Mouse (Mus musculus): Measurements from ENCODE around the gene 4930518I15Rik. TPM values are rescaled to one million over a fixed set of nuclear protein-coding genes. Genes with fewer than 3 reads are reported as not detected.
"Not testable (repeated sequence)": the region's sequence is repeated elsewhere in the genome, so short reads cannot be mapped to it uniquely, and the experiment has no call there.

Gene 4930518I15Rik
- 1 to 10 TPM; 3.9 to 4.9 TPM for total RNA-seq (2021)

GRCm38 (mm10) chr2:156857835-156858234 is at the start of gene 4930518I15Rik:
TSS of gene 4930518I15Rik (minus strand) at chr2:156857946.
- intact Hi-C loops (cut with DNase I): loop anchor here (10.0 kb wide), 1 partner anchor 53 kb away; no protein-coding TSS in a partner anchor
- no peak for DNase-seq

DNA sequence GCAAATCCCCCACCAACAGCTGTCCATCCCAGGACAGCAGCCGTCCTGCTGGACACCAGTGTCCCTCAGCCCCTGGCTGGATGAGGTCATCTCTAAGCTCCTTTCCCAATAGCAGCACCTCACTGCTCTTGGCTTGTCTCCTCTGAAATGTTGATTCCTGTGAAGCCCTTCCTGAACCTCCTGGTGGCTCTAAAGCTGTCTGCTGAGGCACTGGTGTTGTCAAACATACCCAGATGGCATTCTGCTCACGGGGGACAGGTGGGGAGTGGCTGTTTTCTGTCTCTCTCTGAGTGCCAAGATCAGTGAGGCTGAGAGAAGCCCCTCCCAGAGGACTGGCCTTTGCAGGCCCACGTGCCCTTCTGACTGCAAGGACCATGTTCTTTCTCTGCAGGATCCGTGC is 48.2 kb upstream of the 4930518I15Rik start:
- intact Hi-C loops (cut with DNase I): loop anchor here (2.0 to 10.0 kb wide), 3 partner anchors 41 to 189 kb away; no protein-coding TSS in a partner anchor
- DNase-seq: peak; percentile 35

DNA sequence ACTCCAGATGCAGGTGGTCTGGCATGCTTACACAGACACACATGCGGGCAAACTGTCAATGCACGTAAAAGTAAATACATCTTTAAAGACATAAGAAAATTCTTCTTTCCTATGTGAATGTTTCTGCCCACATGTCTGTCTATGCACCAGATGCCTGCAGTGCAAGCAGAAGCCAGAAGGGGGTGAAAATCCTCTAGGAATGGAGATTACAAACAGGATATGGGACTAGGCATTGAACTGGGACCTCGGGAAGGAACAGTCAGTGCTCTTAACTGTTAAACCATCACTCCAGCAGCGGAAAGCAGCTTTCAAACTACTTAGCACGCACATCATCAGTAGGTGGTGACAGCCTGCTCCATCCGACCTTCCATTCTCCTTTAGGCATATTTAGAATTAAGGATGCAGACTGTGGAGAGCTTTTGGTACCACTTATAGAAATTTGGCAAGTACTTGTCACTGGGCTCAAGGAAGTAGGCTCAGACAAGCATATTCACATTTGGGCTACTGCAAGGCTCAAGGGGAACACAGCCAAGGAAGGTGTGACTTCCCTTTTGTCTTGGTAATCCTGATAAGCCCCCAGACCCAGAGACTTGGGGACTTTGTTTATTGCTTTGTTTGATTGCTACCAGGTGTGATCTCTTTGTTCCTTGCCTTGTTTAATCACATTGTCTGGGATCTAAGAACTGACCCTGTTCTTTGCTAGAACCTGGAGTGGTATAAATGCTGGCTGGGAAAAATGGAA is 47.4 kb upstream of the 4930518I15Rik start:
- DNase-seq: peak; percentile 70
- intact Hi-C loops (cut with DNase I): loop anchor here (2.0 to 10.0 kb wide), 3 partner anchors 42 to 190 kb away; no protein-coding TSS in a partner anchor

DNA sequence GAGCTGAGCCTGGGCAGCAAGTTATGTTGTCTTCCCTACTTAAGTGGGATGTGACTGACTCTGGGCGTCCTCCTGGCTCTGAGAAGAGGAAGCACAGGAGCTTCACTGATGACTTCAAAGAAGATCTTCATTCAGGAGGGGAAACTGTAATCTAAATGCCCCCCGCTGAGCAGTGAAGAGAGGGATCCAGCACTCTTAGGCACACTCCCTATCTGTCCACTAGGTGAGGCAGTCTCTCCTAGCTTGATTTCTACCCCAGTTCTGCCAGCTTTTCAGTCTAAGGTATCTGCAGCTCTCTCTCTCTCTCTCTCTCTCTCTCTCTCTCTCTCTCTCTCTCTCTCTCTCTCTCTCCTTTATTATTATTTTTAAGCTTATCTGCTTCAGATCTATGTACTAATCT is 45.6 kb upstream of the 4930518I15Rik start:
- DNase-seq: no peak
- intact Hi-C loops (cut with DNase I): loop anchor here (10.0 kb wide), 1 partner anchor 191 kb away; no protein-coding TSS in a partner anchor

DNA sequence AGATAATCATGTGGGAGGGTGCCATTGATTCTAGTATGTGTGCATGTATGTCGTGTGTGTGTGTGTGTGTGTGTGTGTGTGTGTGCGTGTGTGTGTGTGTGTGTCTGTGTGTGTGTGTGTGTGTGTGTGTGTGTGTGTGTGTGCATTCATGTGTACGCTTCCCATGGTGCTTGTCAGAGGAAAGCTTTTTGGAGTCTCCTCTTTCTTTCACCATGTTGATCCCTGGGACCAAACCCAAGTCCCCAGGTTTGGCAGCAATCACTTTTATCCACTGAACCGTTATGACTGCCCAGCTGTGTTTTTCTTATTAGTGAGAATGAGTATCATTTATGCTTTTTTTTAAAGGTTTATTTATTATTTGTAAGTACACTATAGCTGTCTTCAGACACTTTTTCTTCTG is 44.7 kb upstream of the 4930518I15Rik start:
- intact Hi-C loops (cut with DNase I): loop anchor here (10.0 kb wide), 1 partner anchor 192 kb away; no protein-coding TSS in a partner anchor
- DNase-seq: not testable (repeated sequence)

- DNase-seq: no peak
- intact Hi-C loops (cut with DNase I): loop anchor here (10.0 kb wide), 1 partner anchor 193 kb away; no protein-coding TSS in a partner anchor
Observed at GRCm38 (mm10) chr2:156901883-156902282, 44.1 kb upstream of the 4930518I15Rik start.

GRCm38 (mm10) chr2:156901344-156901743 is 43.6 kb upstream of the 4930518I15Rik start:
- intact Hi-C loops (cut with DNase I): loop anchor here (10.0 kb wide), 1 partner anchor 193 kb away; no protein-coding TSS in a partner anchor
- no peak for DNase-seq

- no peak for DNase-seq
Observed at GRCm38 (mm10) chr2:156899184-156899583, 41.4 kb upstream of the 4930518I15Rik start.

DNA sequence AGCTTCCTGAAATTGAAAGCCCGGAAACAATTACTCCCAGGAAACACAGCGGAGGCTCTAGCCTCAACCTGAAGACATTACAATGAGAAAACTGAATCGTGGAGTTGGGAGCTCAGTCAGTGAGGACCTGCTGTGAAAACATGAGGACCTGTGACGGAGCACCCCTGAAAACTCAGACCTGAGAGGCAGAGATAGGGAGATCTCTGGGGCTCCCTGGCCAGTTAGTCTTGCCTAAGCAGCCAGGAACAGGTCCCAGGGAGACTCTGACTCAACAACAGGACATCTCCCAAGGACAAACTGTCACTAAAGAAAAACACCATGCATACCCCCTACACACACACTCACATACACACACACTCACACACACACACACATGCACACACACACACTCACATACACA is 40.6 kb upstream of the 4930518I15Rik start:
- intact Hi-C loops (cut with DNase I): no loop called here
- no peak for DNase-seq

More at GRCm38 (mm10) chr2:156899184-156899583, 41.4 kb upstream of the 4930518I15Rik start:
- intact Hi-C loops (cut with DNase I): no loop called here

- intact Hi-C loops (cut with DNase I): no loop called here
- no peak for DNase-seq
Observed at GRCm38 (mm10) chr2:156897034-156897433, 39.3 kb upstream of the 4930518I15Rik start.

- DNase-seq: peak; percentile 41
- intact Hi-C loops (cut with DNase I): no loop called here
Observed at GRCm38 (mm10) chr2:156896384-156896914, 38.7 kb upstream of the 4930518I15Rik start.

GRCm38 (mm10) chr2:156894496-156895265 is 36.9 kb upstream of the 4930518I15Rik start:
- DNase-seq: no peak
- intact Hi-C loops (cut with DNase I): no loop called here

DNA sequence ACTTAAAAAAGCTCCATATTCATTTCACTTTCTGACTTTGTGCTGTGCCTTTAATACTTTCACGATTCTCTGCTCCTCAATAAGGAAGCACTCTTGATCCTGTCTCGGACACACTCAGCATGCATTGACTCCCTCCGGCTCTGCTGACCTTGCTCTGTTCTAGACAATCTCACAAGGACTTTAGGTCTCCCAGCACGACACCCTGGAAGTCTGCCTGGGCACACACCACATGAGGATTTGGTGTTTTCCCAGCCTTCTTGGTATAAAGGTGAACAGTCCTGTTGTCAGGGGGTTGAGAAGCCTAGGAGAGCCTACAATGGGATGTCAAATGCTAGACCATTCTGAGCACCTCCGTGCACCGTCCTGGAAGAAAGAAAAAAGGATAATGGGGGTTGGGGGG is 35.1 kb upstream of the 4930518I15Rik start:
- intact Hi-C loops (cut with DNase I): no loop called here
- no peak for DNase-seq

GRCm38 (mm10) chr2:156892240-156892639 is 34.5 kb upstream of the 4930518I15Rik start:
- intact Hi-C loops (cut with DNase I): no loop called here
- DNase-seq: no peak

- DNase-seq: no peak
- intact Hi-C loops (cut with DNase I): no loop called here
Observed at GRCm38 (mm10) chr2:156888490-156888889, 30.7 kb upstream of the 4930518I15Rik start.

- DNase-seq: no peak
- intact Hi-C loops (cut with DNase I): no loop called here
Observed at GRCm38 (mm10) chr2:156887017-156887416, 29.3 kb upstream of the 4930518I15Rik start, which contains the start of gene Sla2. TSS of gene Sla2 (minus strand) at chr2:156887192.

GRCm38 (mm10) chr2:156886084-156886631 is 28.4 kb upstream of the 4930518I15Rik start:
- no peak for DNase-seq
- intact Hi-C loops (cut with DNase I): no loop called here

DNA sequence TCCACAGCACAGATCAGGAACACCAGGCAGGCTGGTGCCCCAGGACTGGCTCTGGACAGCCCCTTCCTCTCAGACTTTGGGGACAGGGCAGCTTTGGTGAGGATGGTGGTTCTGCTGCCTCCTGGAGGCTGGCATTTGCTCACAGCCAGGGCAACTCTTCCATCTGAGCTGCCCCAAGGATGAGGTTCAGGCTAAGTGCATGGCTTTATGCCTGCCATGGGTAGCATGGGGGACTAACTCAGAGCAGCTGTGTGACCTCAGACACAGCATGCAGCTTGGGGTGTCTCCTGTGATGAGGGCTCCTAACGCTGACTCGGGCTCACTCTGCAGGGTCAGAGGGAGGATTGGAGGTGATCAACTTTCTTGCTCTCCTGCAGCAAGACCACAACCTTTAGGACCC is 27.9 kb upstream of the 4930518I15Rik start:
- intact Hi-C loops (cut with DNase I): not testable (repeated sequence)

GRCm38 (mm10) chr2:156884396-156885211 is 26.9 kb upstream of the 4930518I15Rik start:
- intact Hi-C loops (cut with DNase I): no loop called here
- peak; percentile 48 for DNase-seq

More for the DNA sequence above, 27.9 kb upstream of the 4930518I15Rik start:
- DNase-seq: not testable (repeated sequence)
